9 mouse cellular contexts compared by ENCODE assay signal in genomic region chr4:57039127-57040031, GRCm38 (mm10). TPM values are rescaled to one million over a fixed set of nuclear protein-coding genes. Genes with fewer than 3 reads are reported as not detected.
DNase-seq lines count a peak whose midpoint lies in the region; ATAC-seq lines count a peak whose summit lies in the region.
"Had no signal": no experiment of that assay in that cellular context is flagged by ENCODE, and none has a peak within 500 bp of the region (broad histone marks: within the 10 kb centered on the region; RNA-seq: fewer than 3 reads in every experiment).

No protein-coding gene starts in this region.

- H3K4me1 ChIP-seq in kidney, embryonic 16.5 days (ENCODE audit: insufficient read depth, low read length), result peaks cover 6% of the 10 kb centered on the region
- H3K4me1 ChIP-seq in forebrain, embryonic 16.5 days (replicated peaks; ENCODE audit: control insufficient read depth, insufficient read depth, low read length), result peaks cover 8% of the 10 kb centered on the region
- peaks cover 13% of the 10 kb centered on the region for H3K4me1 ChIP-seq in limb, embryonic 15.5 days

- H3K9me3 ChIP-seq in kidney, embryonic 16.5 days (ENCODE audit: low read length), result no peaks in the 10 kb centered on the region; the same call in 1 of the 2 replicates
- no peaks in the 10 kb centered on the region for H3K9me3 ChIP-seq in forebrain, embryonic 16.5 days (ENCODE audit: control insufficient read depth, low read length)
- H3K9me3 ChIP-seq in limb, embryonic 15.5 days, result peaks cover 3% of the 10 kb centered on the region; the same call in 1 of the 2 replicates

- no peaks in the 10 kb centered on the region for H3K36me3 ChIP-seq in kidney, embryonic 16.5 days (ENCODE audit: insufficient read depth, low read length)
- H3K36me3 ChIP-seq in forebrain, embryonic 16.5 days (ENCODE audit: control insufficient read depth, insufficient read depth), result no peaks in the 10 kb centered on the region
- H3K36me3 ChIP-seq in limb, embryonic 15.5 days, result no peaks in the 10 kb centered on the region

- H3K27ac ChIP-seq in kidney, embryonic 16.5 days (ENCODE audit: low read length), result no peak overlapping the region
- no peak overlapping the region for H3K27ac ChIP-seq in forebrain, embryonic 16.5 days (ENCODE audit: low read length)
- H3K27ac ChIP-seq in limb, embryonic 15.5 days, result no peak overlapping the region

- peak; percentile 64; the same call in 1 of the 2 replicates for ATAC-seq in kidney, embryonic 16.5 days (ENCODE audit: low FRiP score, low TSS enrichment)
- ATAC-seq in forebrain, embryonic 16.5 days, result peak; percentile 77
- no peak for ATAC-seq in limb, embryonic 15.5 days (ENCODE audit: insufficient number of reproducible peaks, low FRiP score, low TSS enrichment, low read depth)
- ATAC-seq in inflammation-experienced regulatory T-cells, adult 6 months, result no peak
- ATAC-seq: Patski had no signal

- DNase-seq in kidney, adult 9 months, result no peak
- peak; percentile 74 to 77 for DNase-seq in cerebellum, adult 18-20 months
- DNase-seq in right cerebral cortex, postnatal 25 days, result peak; percentile 40
- no peak for DNase-seq in urinary bladder, adult 2 months (ENCODE audit: low spot score)

- no peaks in the 10 kb centered on the region; the same call in 1 of the 2 replicates for H3K27me3 ChIP-seq in kidney, embryonic 16.5 days (ENCODE audit: insufficient read depth, low read length)
- H3K27me3 ChIP-seq in forebrain, embryonic 16.5 days (replicated peaks; ENCODE audit: control insufficient read depth, insufficient read depth, low read length), result no peaks in the 10 kb centered on the region
- no peaks in the 10 kb centered on the region for H3K27me3 ChIP-seq in limb, embryonic 15.5 days
- H3K27me3 ChIP-seq: Patski had no signal

- peak overlapping the region; percentile 21 for H3K4me3 ChIP-seq in kidney, embryonic 16.5 days (ENCODE audit: low read length)
- peak overlapping the region; percentile 36 for H3K4me3 ChIP-seq in forebrain, embryonic 16.5 days (replicated peaks; ENCODE audit: low read length)
- H3K4me3 ChIP-seq in limb, embryonic 15.5 days, result peak overlapping the region; percentile 15; the same call in 1 of the 2 replicates

- WGBS in kidney, embryonic 16.5 days, result 16% methylated on average over 22 of the region's 23 CpGs
- WGBS in forebrain, embryonic 16.5 days, result 7% methylated on average over 23 of the region's 23 CpGs
- 9% methylated on average over 22 of the region's 23 CpGs for whole genome bisulfite sequencing in limb, embryonic 15.5 days

- H3K4me2 ChIP-seq in kidney, embryonic 16.5 days (replicated peaks; ENCODE audit: low read depth, low read length), result peak overlapping the region; percentile 51
- H3K4me2 ChIP-seq in forebrain, embryonic 16.5 days (ENCODE audit: low read length), result peak overlapping the region; percentile 57
- H3K4me2 ChIP-seq in limb, embryonic 15.5 days, result peak overlapping the region; percentile 36

- 0 out of 2 replicates have a peak overlapping the region, but pooled peaks have one; percentile 27 for H3K9ac ChIP-seq in kidney, embryonic 16.5 days (replicated peaks; ENCODE audit: low read length)
- peak overlapping the region; percentile 52 for H3K9ac ChIP-seq in forebrain, embryonic 16.5 days (replicated peaks; ENCODE audit: low read depth, low read length)
- H3K9ac ChIP-seq in limb, embryonic 15.5 days, result no peak overlapping the region

RNA-seq across cellular contexts. Expression of gene Frrs1l, which starts 49.2 kb away (rescaled TPM):
- polyA plus RNA-seq in kidney, embryonic 16.5 days (2015; fragmentation: Nextera tagmentation; extraction: Ambion mirVana), result 0.30 and 0.55 TPM in 2 replicates
- polyA plus RNA-seq in forebrain, embryonic 16.5 days (2015; fragmentation: Nextera tagmentation; extraction: Ambion mirVana), result 25.3 and 28.6 TPM in 2 replicates
- 1.8 and 2.5 TPM in 2 replicates for polyA plus RNA-seq in limb, embryonic 15.5 days (2015; fragmentation: Nextera tagmentation; extraction: Ambion mirVana)
- 0.03 and 0.04 TPM in 2 replicates for polyA plus RNA-seq in urinary bladder, adult 2 months (2012; rRNA removed)
- polyA plus RNA-seq in inflammation-experienced regulatory T-cells, adult 6 months (2017; shearing (Covaris generic)), result not detected
- polyA plus RNA-seq: Patski had no signal

Comparison
In these comparisons a context has a peak if more than half of its experiments do, and no peak if none do; other contexts are left out.
1. ATAC-seq: peak in kidney, embryonic 16.5 days (single experiment) and forebrain, embryonic 16.5 days (single experiment); none in limb, embryonic 15.5 days (single experiment) and inflammation-experienced regulatory T-cells, adult 6 months (single experiment).
2. DNase-seq: peak in cerebellum, adult 18-20 months (2 of 2) and right cerebral cortex, postnatal 25 days (single experiment); none in kidney, adult 9 months (single experiment) and urinary bladder, adult 2 months (single experiment).
3. Peak in every context shown above with its lines, with median percentiles within 50 percentile points of each other: H3K4me2 ChIP-seq and H3K4me3 ChIP-seq.